In genomic region chr3:145575743-145576481, GRCm38 (mm10) we compare ENCODE assay signal across 8 mouse cellular contexts. TPM values are rescaled to one million over a fixed set of nuclear protein-coding genes. Genes with fewer than 3 reads are reported as not detected.
DNase-seq lines count a peak whose midpoint lies in the region; ATAC-seq and TF ChIP-seq lines count a peak whose summit lies in the region.

Gene Znhit6 (plus strand): TSS chr3:145576205.

- peak; percentile 92 for TF ChIP-seq POLR2A in testis, adult 2 months (IDR thresholded peaks at IDR 0.05; ENCODE audit: control insufficient read depth, low read depth, low read length)

- no peak for TF ChIP-seq EP300 in heart, postnatal 0 days (IDR thresholded peaks at IDR 0.05; ENCODE audit: low read depth)

- peak within 1 kb of the TSS; percentile 97 for H3K4me3 ChIP-seq in E14TG2a.4 (replicated peaks; ENCODE audit: low read length)
- H3K4me3 ChIP-seq in forebrain, embryonic 12.5 days (replicated peaks): peak within 1 kb of the TSS; percentile 81
- H3K4me3 ChIP-seq in heart, postnatal 0 days (ENCODE audit: low read depth, low read length): peak within 1 kb of the TSS; percentile 69
- peak within 1 kb of the TSS; percentile 80 for H3K4me3 ChIP-seq in liver, embryonic 16.5 days (ENCODE audit: low read depth, low read length)
- peak within 1 kb of the TSS; percentile 70 for H3K4me3 ChIP-seq in neural tube, embryonic 13.5 days
- peak within 1 kb of the TSS; percentile 99 for H3K4me3 ChIP-seq in testis, adult 2 months (ENCODE audit: control insufficient read depth, low read depth, low read length)

- H3K27ac ChIP-seq in forebrain, embryonic 12.5 days: peak within 1 kb of the TSS; percentile 65; the same call in 1 of the 2 replicates
- peak within 1 kb of the TSS; percentile 9; the same call in 1 of the 2 replicates for H3K27ac ChIP-seq in heart, postnatal 0 days (ENCODE audit: low read depth)
- H3K27ac ChIP-seq in liver, embryonic 16.5 days (ENCODE audit: low read length): peak within 1 kb of the TSS; percentile 45
- peak within 1 kb of the TSS; percentile 70 for H3K27ac ChIP-seq in neural tube, embryonic 13.5 days (replicated peaks)
- peak within 1 kb of the TSS; percentile 77 for H3K27ac ChIP-seq in testis, adult 2 months (ENCODE audit: control insufficient read depth, insufficient read depth, low read depth, low read length)

- peak within 1 kb of the TSS; percentile 74 for H3K9ac ChIP-seq in forebrain, embryonic 12.5 days
- H3K9ac ChIP-seq in heart, postnatal 0 days (replicated peaks; ENCODE audit: low read depth, low read length): peak within 1 kb of the TSS; percentile 49
- peak within 1 kb of the TSS; percentile 67 for H3K9ac ChIP-seq in liver, embryonic 16.5 days (ENCODE audit: low read depth, low read length)
- peak within 1 kb of the TSS; percentile 80 for H3K9ac ChIP-seq in neural tube, embryonic 13.5 days

- WGBS in forebrain, embryonic 12.5 days: 6% methylated on average over 37 of the region's 37 CpGs
- WGBS in heart, postnatal 0 days: 6% methylated on average over 37 of the region's 37 CpGs
- WGBS in liver, embryonic 16.5 days (ENCODE audit: insufficient replicate concordance): 5% methylated on average over 37 of the region's 37 CpGs
- 6% methylated on average over 37 of the region's 37 CpGs for WGBS in neural tube, embryonic 13.5 days

- peaks cover 36% of the 10 kb centered on the region for H3K4me1 ChIP-seq in E14TG2a.4 (replicated peaks; ENCODE audit: low read depth, low read length)
- peaks cover 13% of the 10 kb centered on the region for H3K4me1 ChIP-seq in forebrain, embryonic 12.5 days
- peaks cover 6% of the 10 kb centered on the region; the same call in 1 of the 2 replicates for H3K4me1 ChIP-seq in heart, postnatal 0 days (ENCODE audit: control insufficient read depth, insufficient read depth)
- H3K4me1 ChIP-seq in liver, embryonic 16.5 days (ENCODE audit: control insufficient read depth, low read depth, low read length): peaks cover 11% of the 10 kb centered on the region
- peaks cover 20% of the 10 kb centered on the region for H3K4me1 ChIP-seq in neural tube, embryonic 13.5 days (replicated peaks)
- H3K4me1 ChIP-seq in testis, adult 2 months (ENCODE audit: control insufficient read depth, insufficient read depth, low read length): peaks cover 3% of the 10 kb centered on the region

- no peak for TF ChIP-seq CTCF in E14TG2a.4 (conservative IDR thresholded peaks at IDR 0.05; ENCODE audit: low read length)
- no peak; the same call in 1 of the 2 replicates for TF ChIP-seq CTCF in heart, postnatal 0 days (IDR thresholded peaks at IDR 0.05; ENCODE audit: low read depth)
- TF ChIP-seq CTCF in testis, adult 2 months (IDR thresholded peaks at IDR 0.05; ENCODE audit: control insufficient read depth, insufficient read depth, insufficient replicate concordance, low read depth, low read length): no peak

- H3K36me3 ChIP-seq in E14TG2a.4 (ENCODE audit: insufficient read depth, low read length): peaks cover 40% of the 10 kb centered on the region
- H3K36me3 ChIP-seq in forebrain, embryonic 12.5 days (replicated peaks): peaks cover 19% of the 10 kb centered on the region
- peaks cover 17% of the 10 kb centered on the region for H3K36me3 ChIP-seq in heart, postnatal 0 days (replicated peaks; ENCODE audit: control insufficient read depth, insufficient read depth, low read length)
- H3K36me3 ChIP-seq in liver, embryonic 16.5 days (ENCODE audit: control insufficient read depth, insufficient read depth): no peaks in the 10 kb centered on the region
- peaks cover 24% of the 10 kb centered on the region for H3K36me3 ChIP-seq in neural tube, embryonic 13.5 days
- peaks cover 2% of the 10 kb centered on the region; the same call in 1 of the 2 replicates for H3K36me3 ChIP-seq in testis, adult 2 months (ENCODE audit: control insufficient read depth, insufficient read depth, low read length)

- no peaks in the 10 kb centered on the region for H3K9me3 ChIP-seq in E14TG2a.4 (ENCODE audit: low read length)
- no peaks in the 10 kb centered on the region for H3K9me3 ChIP-seq in forebrain, embryonic 12.5 days
- no peaks in the 10 kb centered on the region for H3K9me3 ChIP-seq in heart, postnatal 0 days (replicated peaks; ENCODE audit: control insufficient read depth, low read length)
- no peaks in the 10 kb centered on the region for H3K9me3 ChIP-seq in liver, embryonic 16.5 days (replicated peaks; ENCODE audit: control insufficient read depth, low read length)
- no peaks in the 10 kb centered on the region for H3K9me3 ChIP-seq in neural tube, embryonic 13.5 days

- DNase-seq in c-Kit-positive CD71-positive TER-119-positive erythroid progenitor cells, embryonic 14.5 days (ENCODE audit: low spot score): peak; percentile 86
- DNase-seq in heart, postnatal 0 days (ENCODE audit: low spot score): peak; percentile 93
- peak; percentile 95 to 97 for DNase-seq in kidney, postnatal 4 days

- no peaks in the 10 kb centered on the region for H3K27me3 ChIP-seq in E14TG2a.4 (ENCODE audit: insufficient read depth, low read length)
- no peaks in the 10 kb centered on the region for H3K27me3 ChIP-seq in forebrain, embryonic 12.5 days
- H3K27me3 ChIP-seq in heart, postnatal 0 days (ENCODE audit: control insufficient read depth, insufficient read depth, low read length): no peaks in the 10 kb centered on the region
- H3K27me3 ChIP-seq in liver, embryonic 16.5 days (ENCODE audit: control insufficient read depth, insufficient read depth, low read depth, low read length): no peaks in the 10 kb centered on the region
- no peaks in the 10 kb centered on the region for H3K27me3 ChIP-seq in neural tube, embryonic 13.5 days
- H3K27me3 ChIP-seq in testis, adult 2 months (ENCODE audit: control insufficient read depth, insufficient read depth, low read length): no peaks in the 10 kb centered on the region

- peak within 1 kb of the TSS; percentile 88 for H3K4me2 ChIP-seq in forebrain, embryonic 12.5 days
- H3K4me2 ChIP-seq in heart, postnatal 0 days (ENCODE audit: low read depth, low read length): peak within 1 kb of the TSS; percentile 70
- H3K4me2 ChIP-seq in liver, embryonic 16.5 days (ENCODE audit: low read depth, low read length): peak within 1 kb of the TSS; percentile 81
- peak within 1 kb of the TSS; percentile 84 for H3K4me2 ChIP-seq in neural tube, embryonic 13.5 days

- peak; percentile 94 for ATAC-seq in forebrain, embryonic 12.5 days (ENCODE audit: low FRiP score)
- ATAC-seq in heart, postnatal 0 days (ENCODE audit: insufficient read depth, low read depth): peak; percentile 90
- ATAC-seq in liver, embryonic 16.5 days (ENCODE audit: low read depth): peak; percentile 86
- peak; percentile 91 for ATAC-seq in neural tube, embryonic 13.5 days (ENCODE audit: low read depth)

RNA-seq across cellular contexts. Expression of gene Znhit6, which starts in this region (rescaled TPM):
- polyA plus RNA-seq in forebrain, embryonic 12.5 days (2016; fragmentation: Nextera tagmentation; extraction: Ambion mirVana): 43.0 TPM in 2 replicates
- 0.15 and 8.4 TPM in 2 replicates for total RNA-seq in heart, postnatal 0 days (2014; rRNA removed; ENCODE audit: low replicate concordance)
- 15.7 and 17.5 TPM in 2 replicates for polyA plus RNA-seq in heart, postnatal 0 days (2015; fragmentation: Nextera tagmentation; extraction: Ambion mirVana)
- polyA plus RNA-seq in liver, embryonic 16.5 days (2015; fragmentation: Nextera tagmentation; extraction: Ambion mirVana): 9.5 and 11.5 TPM in 2 replicates
- polyA plus RNA-seq in neural tube, embryonic 13.5 days (2015; fragmentation: Nextera tagmentation; extraction: Ambion mirVana): 34.8 and 36.6 TPM in 2 replicates
- 10.2 and 10.7 TPM in 2 replicates for polyA plus RNA-seq in testis, adult 2 months (2012; rRNA removed)

Comparison
In these comparisons a context has a peak if more than half of its experiments do, and no peak if none do; other contexts are left out.
1. Peak in every context shown above with its lines: DNase-seq, ATAC-seq, H3K4me3 ChIP-seq and H3K27ac ChIP-seq.
2. H3K27ac ChIP-seq: peak in every context shown above with its lines; median percentile 77 in testis, adult 2 months; 70 in neural tube, embryonic 13.5 days; 65 in forebrain, embryonic 12.5 days; 45 in liver, embryonic 16.5 days; 9 in heart, postnatal 0 days.